In the genomic region with DNA sequence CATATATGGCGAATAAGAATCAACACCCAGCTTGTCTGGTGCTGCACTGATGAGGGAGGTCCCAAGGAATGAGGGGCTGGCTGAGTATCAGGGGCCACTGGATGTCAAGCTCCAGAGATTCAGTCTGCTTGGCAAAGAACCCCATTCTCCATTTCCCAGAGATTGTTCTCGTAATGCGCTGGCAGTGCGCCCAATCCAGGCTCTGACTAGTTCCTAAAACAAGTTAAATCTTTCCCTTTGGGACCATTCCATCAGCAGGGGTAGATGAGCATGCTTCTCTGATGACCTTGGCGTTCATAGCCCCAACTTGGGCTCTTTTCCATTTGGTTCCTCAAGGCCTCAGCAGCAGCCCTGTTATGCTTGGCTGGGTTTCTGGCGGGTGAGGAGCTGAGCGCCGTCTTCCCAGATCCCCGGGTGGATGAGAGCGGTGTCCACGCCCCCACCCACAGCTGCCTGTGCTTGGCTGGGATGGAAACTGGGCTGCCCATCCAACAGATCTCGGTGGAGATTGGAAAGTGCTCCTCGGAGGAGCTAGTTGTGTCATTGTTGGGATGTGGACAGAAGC, we compare ENCODE assay signal across 9 mouse cellular contexts.
DNase-seq lines count a peak whose midpoint lies in the region; ATAC-seq and TF ChIP-seq lines count a peak whose summit lies in the region.
"Had no signal": no experiment of that assay in that cellular context is flagged by ENCODE, and none has a peak within 500 bp of the region (broad histone marks: within the 10 kb centered on the region; RNA-seq: fewer than 3 reads in every experiment).

No protein-coding gene starts in this region.

- H3K4me2 ChIP-seq in kidney, embryonic 14.5 days (replicated peaks; ENCODE audit: low read depth, low read length), result no peak overlapping the region
- H3K4me2 ChIP-seq in lung, embryonic 16.5 days (ENCODE audit: low read depth, low read length), result no peak overlapping the region
- H3K4me2 ChIP-seq: liver, embryonic 15.5 days had no signal

- no peak overlapping the region for H3K4me3 ChIP-seq in gastrocnemius, adult 2 months
- no peak overlapping the region for H3K4me3 ChIP-seq in kidney, embryonic 14.5 days (ENCODE audit: low read length)
- H3K4me3 ChIP-seq in lung, embryonic 16.5 days (ENCODE audit: low read length), result no peak overlapping the region
- H3K4me3 ChIP-seq: liver, embryonic 15.5 days had no signal

- peak; percentile 47 to 54 for DNase-seq in cerebellum, postnatal 14 days
- peak; percentile 84 for DNase-seq in MN1 (ENCODE audit: low spot score)
- peak; percentile 91 for DNase-seq in gastrocnemius, adult 2 months
- DNase-seq in urinary bladder, adult 2 months (ENCODE audit: low spot score), result peak; percentile 56

- TF ChIP-seq CTCF in gastrocnemius, adult 2 months (IDR thresholded peaks at IDR 0.05), result no peak

- no peaks in the 10 kb centered on the region for H3K4me1 ChIP-seq in kidney, embryonic 14.5 days (ENCODE audit: control insufficient read depth, insufficient read depth, low read length)
- H3K4me1 ChIP-seq in lung, embryonic 16.5 days (replicated peaks; ENCODE audit: control insufficient read depth, insufficient read depth, low read length), result peaks cover 2% of the 10 kb centered on the region; the same call in 1 of the 2 replicates
- H3K4me1 ChIP-seq: liver, embryonic 15.5 days had no signal

- peak overlapping the region; percentile 78 for H3K27ac ChIP-seq in gastrocnemius, adult 2 months
- H3K27ac ChIP-seq in kidney, embryonic 14.5 days (ENCODE audit: low read depth, low read length), result no peak overlapping the region
- peak overlapping the region; percentile 49 for H3K27ac ChIP-seq in lung, embryonic 16.5 days (ENCODE audit: low read length)
- H3K27ac ChIP-seq: liver, embryonic 15.5 days had no signal

- 68% methylated on average over 13 of the region's 13 CpGs for WGBS in kidney, embryonic 14.5 days
- WGBS in lung, embryonic 16.5 days, result 56% methylated on average over 13 of the region's 13 CpGs

- no peak overlapping the region for H3K9ac ChIP-seq in kidney, embryonic 14.5 days (ENCODE audit: low read depth, low read length)
- H3K9ac ChIP-seq in lung, embryonic 16.5 days (ENCODE audit: low read length), result no peak overlapping the region
- H3K9ac ChIP-seq: liver, embryonic 15.5 days had no signal

- ATAC-seq in cerebellum, adult (ENCODE audit: insufficient number of reproducible peaks, low FRiP score, low TSS enrichment), result no peak
- peak; percentile 72; the same call in 1 of the 2 replicates for ATAC-seq in kidney, embryonic 14.5 days (ENCODE audit: low FRiP score, low TSS enrichment)
- peak; percentile 89 for ATAC-seq in lung, embryonic 16.5 days (ENCODE audit: low read depth)
- ATAC-seq in erythroblast, adult 5-6 weeks (replicated peaks; ENCODE audit: low FRiP score, poor library complexity, severe bottlenecking), result no peak

- no peaks in the 10 kb centered on the region for H3K9me3 ChIP-seq in kidney, embryonic 14.5 days (ENCODE audit: control insufficient read depth, low read length)
- H3K9me3 ChIP-seq in lung, embryonic 16.5 days (ENCODE audit: control insufficient read depth, low read length), result no peaks in the 10 kb centered on the region
- H3K9me3 ChIP-seq: liver, embryonic 15.5 days had no signal

- no peaks in the 10 kb centered on the region for H3K27me3 ChIP-seq in kidney, embryonic 14.5 days (ENCODE audit: control insufficient read depth, insufficient read depth, low read length)
- H3K27me3 ChIP-seq in lung, embryonic 16.5 days (ENCODE audit: control insufficient read depth, insufficient read depth, low read depth, low read length), result no peaks in the 10 kb centered on the region
- H3K27me3 ChIP-seq: liver, embryonic 15.5 days had no signal

- no peaks in the 10 kb centered on the region for H3K36me3 ChIP-seq in kidney, embryonic 14.5 days (ENCODE audit: control insufficient read depth, insufficient read depth, low read length)
- no peaks in the 10 kb centered on the region for H3K36me3 ChIP-seq in lung, embryonic 16.5 days (ENCODE audit: control insufficient read depth, insufficient read depth, low read length)
- H3K36me3 ChIP-seq: liver, embryonic 15.5 days had no signal

- intact Hi-C loops in gastrocnemius, adult 2 months (cut with DNase I), result no loop called here

Comparison
In these comparisons a context has a peak if more than half of its experiments do, and no peak if none do; other contexts are left out.
1. ATAC-seq: peak in kidney, embryonic 14.5 days (single experiment) and lung, embryonic 16.5 days (single experiment); none in cerebellum, adult (single experiment) and erythroblast, adult 5-6 weeks (single experiment).
2. Peak in every context shown above with its lines, with median percentiles within 50 percentile points of each other: DNase-seq.